Mouse (Mus musculus) testis, postnatal 10 days (tissue): ENCODE results near the gene Tex13c1.

ENCODE experiments used
- DNase-seq: peaks from one replicate; pipeline ENCODE4 v3.0.0; 2021; ENCODE audit warnings: low spot score

Gene Tex13c1

DNA sequence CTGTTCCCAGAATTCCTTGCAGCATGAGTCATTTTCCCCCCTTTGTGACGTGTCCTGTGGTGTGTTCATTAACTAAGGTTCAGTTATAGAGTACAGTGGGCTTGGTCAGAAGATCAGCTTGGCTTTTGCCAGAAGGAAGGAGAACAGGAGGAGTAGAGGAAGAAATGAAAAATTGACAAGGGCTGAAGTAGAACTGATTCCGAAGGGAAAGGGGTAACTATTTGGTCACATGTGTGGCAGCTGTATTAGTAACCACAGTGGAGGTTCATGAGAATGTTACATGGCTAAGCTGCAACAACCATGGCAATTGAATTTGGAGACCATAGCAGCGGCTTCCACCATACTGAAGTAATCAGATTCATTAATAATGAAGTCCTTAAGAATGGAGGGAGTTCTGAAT, at the start of gene Tex13c1:
Gene Tex13c1 (plus strand): TSS at position 301 of the 400 bp plus-strand sequence.
- no peak for DNase-seq
